In the genomic region with DNA sequence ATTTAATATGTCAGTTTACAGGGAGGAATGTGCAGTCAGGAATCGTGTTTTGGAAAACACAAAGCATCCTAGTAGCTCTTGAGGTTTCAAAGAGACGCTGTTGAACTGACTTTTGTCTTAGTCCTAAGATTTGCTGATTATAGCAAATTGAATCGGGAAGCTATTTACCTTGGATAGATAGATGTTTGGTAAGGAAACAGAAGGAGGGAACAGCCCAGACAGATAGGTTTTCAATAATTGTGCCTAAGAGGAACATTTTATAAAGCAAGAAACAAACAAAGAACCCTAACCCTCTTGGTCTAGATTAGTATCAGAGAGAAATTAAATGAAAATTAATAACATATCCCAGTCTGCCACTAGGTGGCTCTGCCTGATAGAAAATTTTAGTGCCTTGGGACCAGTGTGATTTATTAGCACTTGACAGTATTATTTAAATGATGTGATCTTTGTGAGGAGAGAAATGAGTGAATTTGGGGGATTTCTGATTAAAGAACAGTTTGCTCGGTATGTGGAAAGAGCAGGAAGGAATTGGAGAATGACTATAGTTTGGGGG, we compare ENCODE assay signal across 10 mouse cellular contexts. TPM values are rescaled to one million over a fixed set of nuclear protein-coding genes. Genes with fewer than 3 reads are reported as not detected.
DNase-seq lines count a peak whose midpoint lies in the region; ATAC-seq and TF ChIP-seq lines count a peak whose summit lies in the region.
"Had no signal": no experiment of that assay in that cellular context is flagged by ENCODE, and none has a peak within 500 bp of the region (broad histone marks: within the 10 kb centered on the region; RNA-seq: fewer than 3 reads in every experiment).

No protein-coding gene starts in this region.

- DNase-seq in adrenal gland, postnatal 10 days, result peak; percentile 39
- DNase-seq in adrenal gland, adult 8-10 months, result no peak
- DNase-seq in layer of hippocampus, adult 11-12 months (ENCODE audit: low spot score), result peak; percentile 59
- DNase-seq in layer of hippocampus, postnatal 36 days, result no peak
- peak; percentile 39 for DNase-seq in c-Kit-positive CD71-positive TER-119-negative erythroid progenitor cells, embryonic 14.5 days (ENCODE audit: low read depth)
- DNase-seq in lung, embryonic 14.5 days, result peak; percentile 84
- no peak for DNase-seq in urinary bladder, postnatal 4 days (ENCODE audit: low spot score in 2 of 2)
- no peak for DNase-seq in spleen, adult 12 weeks (ENCODE audit: low spot score)

- H3K9ac ChIP-seq in lung, embryonic 14.5 days, result no peak overlapping the region
- H3K9ac ChIP-seq: limb, embryonic 13.5 days had no signal

- H3K27me3 ChIP-seq in lung, embryonic 14.5 days (ENCODE audit: insufficient read depth, low read length), result no peaks in the 10 kb centered on the region

- no peak for ATAC-seq in lung, embryonic 14.5 days (ENCODE audit: insufficient read depth)

- H3K27ac ChIP-seq in lung, embryonic 14.5 days (ENCODE audit: low read depth), result no peak overlapping the region
- H3K27ac ChIP-seq: limb, embryonic 13.5 days had no signal

- H3K4me2 ChIP-seq in lung, embryonic 14.5 days, result no peak overlapping the region
- H3K4me2 ChIP-seq: limb, embryonic 13.5 days had no signal

- TF ChIP-seq CTCF in lung, embryonic 14.5 days (IDR thresholded peaks at IDR 0.05; ENCODE audit: low read depth), result peak; percentile 79

- peaks cover 6% of the 10 kb centered on the region; the same call in 1 of the 2 replicates for H3K4me1 ChIP-seq in lung, embryonic 14.5 days (ENCODE audit: insufficient read depth)

- no peaks in the 10 kb centered on the region for H3K9me3 ChIP-seq in lung, embryonic 14.5 days (ENCODE audit: low read depth, low read length)
- H3K9me3 ChIP-seq: limb, embryonic 13.5 days had no signal

- no peaks in the 10 kb centered on the region for H3K36me3 ChIP-seq in lung, embryonic 14.5 days (ENCODE audit: insufficient read depth)
- H3K36me3 ChIP-seq: limb, embryonic 13.5 days had no signal

- 46% methylated on average over 4 of the region's 4 CpGs for WGBS in lung, embryonic 14.5 days

- no peak overlapping the region for H3K4me3 ChIP-seq in lung, embryonic 14.5 days (ENCODE audit: low read depth, low read length)
- H3K4me3 ChIP-seq: erythroblast, embryonic 14.5 days; limb, embryonic 13.5 days had no signal

RNA-seq across cellular contexts. Expression of a gene that starts 26.7 kb away (rescaled TPM):
- 1 to 10 TPM; 2.7 to 5.8 TPM for total RNA-seq in adrenal gland, postnatal 10 days (2021)
- total RNA-seq in adrenal gland, adult 8-10 months (2022), result 1 to 10 TPM; 2.2 to 3.8 (median 2.9) TPM
- total RNA-seq in layer of hippocampus, postnatal 36 days (2021), result under 1 TPM; 0.25 to 0.35 TPM
- 1.4 and 2.1 TPM in 2 replicates for polyA plus RNA-seq in lung, embryonic 14.5 days (2014; fragmentation: Nextera tagmentation; extraction: Ambion mirVana)

Comparison
In these comparisons a context has a peak if more than half of its experiments do, and no peak if none do; other contexts are left out.
1. DNase-seq: peak in adrenal gland, postnatal 10 days (single experiment), layer of hippocampus, adult 11-12 months (single experiment), c-Kit-positive CD71-positive TER-119-negative erythroid progenitor cells, embryonic 14.5 days (single experiment) and lung, embryonic 14.5 days (single experiment); none in adrenal gland, adult 8-10 months (single experiment), layer of hippocampus, postnatal 36 days (0 of 2), urinary bladder, postnatal 4 days (0 of 2) and spleen, adult 12 weeks (single experiment).